Mouse (Mus musculus) MEL (cell line): ENCODE measurements around the gene Grb10.

ENCODE experiments used
- POLR2AphosphoS2 ChIP-seq: IDR thresholded peaks from 2 replicates; pipeline ENCODE4 v1.6.1; 2011; ENCODE audit warnings: low read length, improper control_type of control experiment
- TBP ChIP-seq: IDR thresholded peaks from 2 replicates; pipeline ENCODE4 v1.8.0; 2011; ENCODE audit warnings: low read depth, low read length, improper control_type of control experiment

DNA sequence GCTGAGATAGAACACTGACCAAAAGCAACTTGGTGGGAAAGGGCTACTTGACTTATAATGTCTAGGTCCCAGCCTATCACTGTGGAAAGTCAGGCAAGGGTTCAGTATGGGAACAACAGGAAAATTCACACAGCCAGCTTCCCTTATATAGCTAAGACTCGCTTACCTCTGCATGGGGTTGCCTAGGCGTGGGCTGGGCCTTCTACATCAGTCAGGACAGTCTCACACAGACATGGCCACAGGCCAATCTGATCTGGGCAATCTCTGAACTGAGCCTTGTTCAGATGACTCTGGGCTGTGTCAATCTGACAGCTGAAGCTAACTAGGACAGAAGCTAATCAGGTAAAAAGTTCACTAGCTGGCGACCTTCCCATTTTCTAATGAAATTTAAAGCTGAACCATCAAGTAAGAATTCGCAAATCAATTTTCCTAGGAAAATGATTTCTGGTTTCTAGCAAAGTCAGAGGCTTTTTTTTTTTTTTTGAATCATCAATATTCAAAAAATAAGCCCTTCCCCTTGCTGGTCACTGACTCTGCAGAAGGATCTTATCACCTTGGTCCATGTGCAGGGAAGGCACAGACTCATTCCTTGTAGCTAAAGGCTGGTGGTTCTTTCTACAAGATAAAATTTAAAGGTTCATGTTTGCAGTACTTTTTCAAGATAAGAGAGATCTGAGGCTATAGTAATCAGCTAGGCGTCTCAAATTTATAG lies 76.4 kb downstream of the Grb10 start:
- no peak for TF ChIP-seq POLR2AphosphoS2
- no peak for TF ChIP-seq TBP
